ENCODE assay signal across 25 mouse cellular contexts in the genomic region with DNA sequence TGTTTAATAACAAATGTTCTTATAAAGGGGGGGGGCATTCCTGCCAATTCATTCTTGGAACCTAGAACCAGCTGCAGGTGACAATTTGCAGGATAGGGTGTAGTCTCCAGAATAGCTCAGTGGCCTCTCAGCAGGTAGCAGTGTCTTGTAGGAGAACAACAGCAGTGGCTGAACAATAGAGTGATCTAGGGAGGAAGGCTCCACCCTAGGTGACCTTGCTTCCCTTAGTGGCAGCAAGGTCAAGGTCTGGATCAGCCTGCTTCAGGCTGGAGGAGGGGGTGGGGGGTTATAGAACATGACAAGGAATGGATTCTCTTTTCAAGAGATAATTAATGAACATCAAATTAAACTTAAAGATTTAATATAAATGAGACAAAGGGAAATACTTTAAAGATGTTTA.
"Had no signal": no experiment of that assay in that cellular context is flagged by ENCODE, and none has a peak within 500 bp of the region (broad histone marks: within the 10 kb centered on the region; RNA-seq: fewer than 3 reads in every experiment).

No protein-coding gene starts in this region.

- ATAC-seq: hindbrain, embryonic 16.5 days; inflammation-experienced regulatory T-cells, adult 6 months; intestine, embryonic 15.5 days; intestine, postnatal 0 days; liver, embryonic 12.5 days had no signal

- H3K27ac ChIP-seq: heart, adult 2 months; heart, embryonic 13.5 days; heart, embryonic 15.5 days; hindbrain, embryonic 13.5 days; intestine, embryonic 15.5 days; limb, embryonic 13.5 days; limb, embryonic 15.5 days; liver, embryonic 12.5 days; liver, embryonic 14.5 days had no signal

- H3K36me3 ChIP-seq: heart, embryonic 13.5 days; heart, embryonic 15.5 days; hindbrain, embryonic 13.5 days; intestine, embryonic 15.5 days; limb, embryonic 13.5 days; limb, embryonic 15.5 days; liver, embryonic 12.5 days had no signal

- H3K4me1 ChIP-seq: heart, embryonic 13.5 days; heart, embryonic 15.5 days; hindbrain, embryonic 13.5 days; intestine, embryonic 15.5 days; limb, embryonic 13.5 days; limb, embryonic 15.5 days; liver, embryonic 12.5 days had no signal

- H3K9me3 ChIP-seq: heart, embryonic 13.5 days; heart, embryonic 15.5 days; hindbrain, embryonic 13.5 days; intestine, embryonic 15.5 days; limb, embryonic 13.5 days; limb, embryonic 15.5 days; liver, embryonic 12.5 days had no signal

- H3K4me2 ChIP-seq: heart, embryonic 11.5 days; heart, embryonic 13.5 days; heart, embryonic 15.5 days; hindbrain, embryonic 13.5 days; intestine, embryonic 15.5 days; limb, embryonic 13.5 days; limb, embryonic 15.5 days; liver, embryonic 12.5 days had no signal

- H3K27me3 ChIP-seq: heart, embryonic 13.5 days; heart, embryonic 15.5 days; hindbrain, embryonic 13.5 days; intestine, embryonic 15.5 days; limb, embryonic 13.5 days; limb, embryonic 15.5 days; liver, embryonic 12.5 days had no signal

- H3K9ac ChIP-seq: heart, embryonic 13.5 days; heart, embryonic 15.5 days; hindbrain, embryonic 13.5 days; intestine, embryonic 15.5 days; limb, embryonic 13.5 days; limb, embryonic 15.5 days; liver, embryonic 12.5 days; liver, embryonic 14.5 days had no signal

- H3K4me3 ChIP-seq: heart, adult 2 months; heart, embryonic 13.5 days; heart, embryonic 15.5 days; hindbrain, embryonic 13.5 days; intestine, embryonic 15.5 days; limb, embryonic 13.5 days; limb, embryonic 15.5 days; liver, embryonic 12.5 days had no signal

- DNase-seq: gastrocnemius, postnatal 14 days; gastrocnemius, postnatal 36 days; heart, adult 11 months; heart, adult 2 months; heart, postnatal 14 days; heart, postnatal 36 days; kidney, adult 18-20 months; kidney, adult 8-10 months; kidney, postnatal 10 days; kidney, postnatal 25 days; layer of hippocampus, adult 9-11 months; layer of hippocampus, postnatal 36 days; left cerebral cortex, postnatal 4 days had no signal
